Mouse (Mus musculus): Measurements from ENCODE around the gene Glt8d1. TPM values are rescaled to one million over a fixed set of nuclear protein-coding genes. Genes with fewer than 3 reads are reported as not detected.

Gene Glt8d1
- polyA plus RNA-seq, 1 experiment from 2014 or later = 41.6 TPM

- Histone ChIP-seq H3K9me3 (ENCODE audit: control insufficient read depth, low read length) (no peaks in the 10 kb centered on the region), H3K36me3 (ENCODE audit: control insufficient read depth, insufficient read depth, low read length) (peaks cover 4% of the 10 kb centered on the region; the same call in 1 of the 2 replicates), H3K27me3 (replicated peaks; ENCODE audit: control insufficient read depth, insufficient read depth, low read length) (no peaks in the 10 kb centered on the region), H3K4me3 (ENCODE audit: low read depth, low read length) (peak overlapping the region; percentile 92), H3K27ac (ENCODE audit: low read depth, low read length) (peak overlapping the region; percentile 95), H3K9ac (ENCODE audit: low read depth, low read length) (peak overlapping the region; percentile 92), H3K4me1 (replicated peaks; ENCODE audit: control insufficient read depth, insufficient read depth, low read length) (peaks cover 6% of the 10 kb centered on the region), H3K4me2 (peak overlapping the region; percentile 89)
- DNase-seq (ENCODE audit: low spot score) (no peak), ATAC-seq (replicated peaks; ENCODE audit: low FRiP score) (peak; percentile 1; the same call in 1 of the 2 replicates)
- under 1% methylated on average over 21 of the region's 21 CpGs for WGBS
Measured at GRCm38 (mm10) chr14:31000816-31001306, 339 bp upstream of the Glt8d1 start.

GRCm38 (mm10) chr14:31004527-31004926 is 3.3 kb downstream of the Glt8d1 start:
- Histone ChIP-seq H3K4me2 (no peak overlapping the region), H3K4me3 (ENCODE audit: low read depth, low read length) (no peak overlapping the region), H3K9me3 (ENCODE audit: control insufficient read depth, low read length) (no peaks in the 10 kb centered on the region), H3K36me3 (ENCODE audit: control insufficient read depth, insufficient read depth, low read length) (peaks cover 8% of the 10 kb centered on the region), H3K9ac (ENCODE audit: low read depth, low read length) (no peak overlapping the region), H3K4me1 (replicated peaks; ENCODE audit: control insufficient read depth, insufficient read depth, low read length) (peaks cover 14% of the 10 kb centered on the region), H3K27me3 (replicated peaks; ENCODE audit: control insufficient read depth, insufficient read depth, low read length) (no peaks in the 10 kb centered on the region), H3K27ac (ENCODE audit: low read depth, low read length) (no peak overlapping the region)
- 71% methylated on average over 2 of the region's 2 CpGs for WGBS
- ATAC-seq (replicated peaks; ENCODE audit: low FRiP score) (no peak), DNase-seq (ENCODE audit: low spot score) (no peak)

DNA sequence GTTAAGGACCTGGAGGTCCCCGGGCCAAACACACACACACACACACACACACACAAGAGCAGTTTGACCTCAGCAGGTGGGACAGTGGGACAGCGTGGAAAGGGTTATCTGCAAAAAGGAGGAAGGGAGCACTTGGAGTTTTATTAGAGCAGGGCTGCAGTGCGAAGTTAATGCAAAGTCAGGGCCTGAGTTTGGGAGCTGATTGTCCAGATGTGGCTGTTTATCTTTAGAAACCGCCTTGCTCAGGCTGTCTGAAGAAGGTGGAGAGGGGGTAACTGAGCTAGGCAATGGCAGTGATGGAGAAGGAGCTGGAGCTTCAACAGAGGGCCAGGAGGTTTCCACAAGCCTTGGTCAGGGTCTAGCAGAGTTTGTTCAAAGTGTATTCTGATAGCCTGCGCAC is 5.6 kb downstream of the Glt8d1 start:
- DNase-seq (ENCODE audit: low spot score) (no peak), ATAC-seq (replicated peaks; ENCODE audit: low FRiP score) (peak; percentile 75)
- no peak overlapping the region for H3K9ac ChIP-seq (ENCODE audit: low read depth, low read length)
- H3K4me2 ChIP-seq = no peak overlapping the region
- no peak overlapping the region for H3K4me3 ChIP-seq (ENCODE audit: low read depth, low read length)
- H3K9me3 ChIP-seq (ENCODE audit: control insufficient read depth, low read length) = no peaks in the 10 kb centered on the region
- peaks cover 14% of the 10 kb centered on the region for H3K4me1 ChIP-seq (replicated peaks; ENCODE audit: control insufficient read depth, insufficient read depth, low read length)
- WGBS = 56% methylated on average over 5 of the region's 5 CpGs
- no peak overlapping the region for H3K27ac ChIP-seq (ENCODE audit: low read depth, low read length)
- no peaks in the 10 kb centered on the region for H3K27me3 ChIP-seq (replicated peaks; ENCODE audit: control insufficient read depth, insufficient read depth, low read length)
- H3K36me3 ChIP-seq (ENCODE audit: control insufficient read depth, insufficient read depth, low read length) = peaks cover 26% of the 10 kb centered on the region

- H3K9ac ChIP-seq (ENCODE audit: low read depth, low read length) = no peak overlapping the region
- H3K4me3 ChIP-seq (ENCODE audit: low read depth, low read length) = no peak overlapping the region
- H3K27ac ChIP-seq (ENCODE audit: low read depth, low read length) = no peak overlapping the region
- DNase-seq (ENCODE audit: low spot score) (no peak), ATAC-seq (replicated peaks; ENCODE audit: low FRiP score) (no peak)
- no peak overlapping the region for H3K4me2 ChIP-seq
- no peaks in the 10 kb centered on the region for H3K9me3 ChIP-seq (ENCODE audit: control insufficient read depth, low read length)
- H3K36me3 ChIP-seq (ENCODE audit: control insufficient read depth, insufficient read depth, low read length) = peaks cover 69% of the 10 kb centered on the region
- no peaks in the 10 kb centered on the region for H3K27me3 ChIP-seq (replicated peaks; ENCODE audit: control insufficient read depth, insufficient read depth, low read length)
- WGBS = 89% methylated on average over 3 of the region's 3 CpGs
- H3K4me1 ChIP-seq (replicated peaks; ENCODE audit: control insufficient read depth, insufficient read depth, low read length) = peaks cover 14% of the 10 kb centered on the region
Measured at GRCm38 (mm10) chr14:31011588-31011987, 10.4 kb downstream of the Glt8d1 start.

DNA sequence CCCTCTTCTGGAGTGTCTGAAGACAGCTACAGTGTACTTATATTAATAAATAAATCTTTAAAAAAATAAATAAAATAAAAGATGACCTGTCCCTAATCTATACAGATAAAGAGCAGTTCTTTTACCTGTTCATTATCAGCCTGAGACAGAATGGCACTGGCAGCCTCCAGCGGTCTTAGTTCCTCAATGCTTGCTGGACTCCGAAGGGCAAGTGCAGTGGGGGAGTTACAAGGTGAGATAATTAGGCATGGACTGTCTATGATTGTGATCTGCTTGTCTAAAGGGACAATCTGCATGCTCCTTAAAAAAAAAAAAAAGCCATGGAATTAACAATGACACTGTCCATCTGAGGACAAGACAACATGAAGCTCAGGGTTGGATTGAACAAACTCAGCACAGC is 12.7 kb downstream of the Glt8d1 start:
- Histone ChIP-seq H3K4me3 (ENCODE audit: low read depth, low read length) (no peak overlapping the region), H3K4me2 (no peak overlapping the region), H3K36me3 (ENCODE audit: control insufficient read depth, insufficient read depth, low read length) (peaks cover 75% of the 10 kb centered on the region), H3K27me3 (replicated peaks; ENCODE audit: control insufficient read depth, insufficient read depth, low read length) (no peaks in the 10 kb centered on the region), H3K9me3 (ENCODE audit: control insufficient read depth, low read length) (no peaks in the 10 kb centered on the region), H3K27ac (ENCODE audit: low read depth, low read length) (no peak overlapping the region), H3K4me1 (replicated peaks; ENCODE audit: control insufficient read depth, insufficient read depth, low read length) (peaks cover 17% of the 10 kb centered on the region), H3K9ac (ENCODE audit: low read depth, low read length) (no peak overlapping the region)
- no peak for DNase-seq (ENCODE audit: low spot score)
- no peak for ATAC-seq (replicated peaks; ENCODE audit: low FRiP score)
- 93% methylated on average over 2 of the region's 2 CpGs for WGBS

GRCm38 (mm10) chr14:31016063-31016462 is 14.9 kb downstream of the Glt8d1 start:
- Histone ChIP-seq H3K9ac (ENCODE audit: low read depth, low read length) (peak overlapping the region; percentile 81; the same call in 1 of the 2 replicates), H3K4me1 (replicated peaks; ENCODE audit: control insufficient read depth, insufficient read depth, low read length) (peaks cover 22% of the 10 kb centered on the region), H3K36me3 (ENCODE audit: control insufficient read depth, insufficient read depth, low read length) (peaks cover 62% of the 10 kb centered on the region), H3K4me3 (ENCODE audit: low read depth, low read length) (peak overlapping the region; percentile 60), H3K9me3 (ENCODE audit: control insufficient read depth, low read length) (no peaks in the 10 kb centered on the region), H3K27me3 (replicated peaks; ENCODE audit: control insufficient read depth, insufficient read depth, low read length) (no peaks in the 10 kb centered on the region), H3K27ac (ENCODE audit: low read depth, low read length) (peak overlapping the region; percentile 45; the same call in 1 of the 2 replicates), H3K4me2 (peak overlapping the region; percentile 91)
- 24% methylated on average over 1 of the region's 1 CpGs for whole genome bisulfite sequencing
- DNase-seq (ENCODE audit: low spot score) (no peak), ATAC-seq (replicated peaks; ENCODE audit: low FRiP score) (no peak)

- H3K4me1 ChIP-seq (replicated peaks; ENCODE audit: control insufficient read depth, insufficient read depth, low read length) = peaks cover 27% of the 10 kb centered on the region
Measured at GRCm38 (mm10) chr14:31017854-31018253, 16.7 kb downstream of the Glt8d1 start.

DNA sequence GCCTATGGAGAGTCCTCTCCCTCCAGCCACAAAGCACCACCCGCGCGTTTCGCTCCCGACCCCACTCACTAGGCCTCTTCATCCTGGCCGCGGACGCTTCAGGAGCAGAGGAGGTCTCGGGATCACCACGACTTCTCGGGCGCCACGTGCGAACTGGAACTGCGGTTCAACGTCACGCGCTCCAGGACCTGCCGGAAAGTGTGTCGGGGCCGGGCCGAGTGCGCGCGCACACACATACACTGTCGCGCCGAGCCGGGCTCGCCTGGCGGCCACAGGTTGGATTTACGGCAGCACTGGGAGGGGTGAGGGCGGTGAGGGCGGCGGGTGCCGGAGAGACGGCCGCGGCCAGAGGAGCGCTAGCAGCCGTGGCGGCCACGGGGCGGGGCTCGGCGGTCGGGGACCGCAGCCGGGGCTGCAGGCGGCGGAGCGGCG is 17.7 kb downstream of the Glt8d1 start, which contains the start of the genes Pbrm1 and Gnl3:
TSS of gene Pbrm1 (plus strand) at position 279 of the 432 bp plus-strand sequence.
TSS of gene Gnl3 (minus strand) at position 293 of the 432 bp plus-strand sequence.
- peaks cover 29% of the 10 kb centered on the region for H3K4me1 ChIP-seq (replicated peaks; ENCODE audit: control insufficient read depth, insufficient read depth, low read length)
- DNase-seq (ENCODE audit: low spot score) = peak; percentile 98
- peak within 1 kb of the TSS; percentile 60 for H3K4me3 ChIP-seq (ENCODE audit: low read depth, low read length)
- no peaks in the 10 kb centered on the region for H3K9me3 ChIP-seq (ENCODE audit: control insufficient read depth, low read length)
- H3K9ac ChIP-seq (ENCODE audit: low read depth, low read length) = peak within 1 kb of the TSS; percentile 81
- H3K4me2 ChIP-seq = peak within 1 kb of the TSS; percentile 91
- H3K36me3 ChIP-seq (ENCODE audit: control insufficient read depth, insufficient read depth, low read length) = peaks cover 36% of the 10 kb centered on the region
- WGBS = under 1% methylated on average over 39 of the region's 53 CpGs
- ATAC-seq (replicated peaks; ENCODE audit: low FRiP score) = peak; percentile 83
- H3K27ac ChIP-seq (ENCODE audit: low read depth, low read length) = peak within 1 kb of the TSS; percentile 97
- no peaks in the 10 kb centered on the region for H3K27me3 ChIP-seq (replicated peaks; ENCODE audit: control insufficient read depth, insufficient read depth, low read length)

More at GRCm38 (mm10) chr14:31017854-31018253, 16.7 kb downstream of the Glt8d1 start:
- ATAC-seq (replicated peaks; ENCODE audit: low FRiP score) (no peak; the same call in 1 of the 2 replicates), DNase-seq (ENCODE audit: low spot score) (no peak)
- 1% methylated on average over 2 of the region's 2 CpGs for WGBS
- H3K9me3 ChIP-seq (ENCODE audit: control insufficient read depth, low read length) = no peaks in the 10 kb centered on the region
- peak overlapping the region; percentile 91 for H3K4me2 ChIP-seq
- peaks cover 45% of the 10 kb centered on the region for H3K36me3 ChIP-seq (ENCODE audit: control insufficient read depth, insufficient read depth, low read length)
- peak overlapping the region; percentile 60 for H3K4me3 ChIP-seq (ENCODE audit: low read depth, low read length)
- no peaks in the 10 kb centered on the region for H3K27me3 ChIP-seq (replicated peaks; ENCODE audit: control insufficient read depth, insufficient read depth, low read length)
- peak overlapping the region; percentile 97 for H3K27ac ChIP-seq (ENCODE audit: low read depth, low read length)
- H3K9ac ChIP-seq (ENCODE audit: low read depth, low read length) = peak overlapping the region; percentile 81

Data from liver, embryonic 11.5 days (tissue).